ENCODE assay signal across 10 mouse cellular contexts in genomic region chr12:113224206-113224605, GRCm38 (mm10). TPM values are rescaled to one million over a fixed set of nuclear protein-coding genes. Genes with fewer than 3 reads are reported as not detected.
A peak's percentile ranks its signal among the peaks of the same experiment; 100 is the strongest.
DNase-seq lines count a peak whose midpoint lies in the region; ATAC-seq and TF ChIP-seq lines count a peak whose summit lies in the region.
"Had no signal": no experiment of that assay in that cellular context is flagged by ENCODE, and none has a peak within 500 bp of the region (broad histone marks: within the 10 kb centered on the region; RNA-seq: fewer than 3 reads in every experiment).

No protein-coding gene starts in this region.

- no peak overlapping the region for H3K9ac ChIP-seq in midbrain, postnatal 0 days (replicated peaks; ENCODE audit: low read length, poor library complexity, severe bottlenecking)
- no peak overlapping the region for H3K9ac ChIP-seq in midbrain, embryonic 15.5 days

- WGBS in midbrain, postnatal 0 days, result 72% methylated on average over 5 of the region's 5 CpGs
- WGBS in midbrain, embryonic 15.5 days, result 81% methylated on average over 5 of the region's 5 CpGs

- peak; percentile 48 for DNase-seq in adrenal gland, postnatal 10 days
- no peak for DNase-seq in adrenal gland, adult 18-20 months (ENCODE audit: low spot score in 2 of 2)
- DNase-seq in midbrain, postnatal 0 days (ENCODE audit: low spot score), result no peak
- peak; percentile 78 for DNase-seq in thymus, postnatal 4 days
- no peak for DNase-seq in right cerebral cortex, postnatal 14 days
- DNase-seq in heart, adult 9 months (ENCODE audit: low spot score in 2 of 2), result no peak
- DNase-seq: cerebellum, adult 11-12 months; midbrain, embryonic 14.5 days had no signal

- H3K4me3 ChIP-seq in midbrain, postnatal 0 days (ENCODE audit: low read depth, low read length), result no peak overlapping the region
- no peak overlapping the region for H3K4me3 ChIP-seq in midbrain, embryonic 15.5 days

- TF ChIP-seq CTCF in midbrain, postnatal 0 days (IDR thresholded peaks at IDR 0.05), result peak; percentile 34

- no peaks in the 10 kb centered on the region for H3K4me1 ChIP-seq in midbrain, postnatal 0 days (ENCODE audit: insufficient read depth, low read length)
- H3K4me1 ChIP-seq in midbrain, embryonic 15.5 days, result no peaks in the 10 kb centered on the region

- no peak overlapping the region for H3K4me2 ChIP-seq in midbrain, postnatal 0 days (ENCODE audit: low read depth, low read length, poor library complexity, severe bottlenecking)
- no peak overlapping the region for H3K4me2 ChIP-seq in midbrain, embryonic 15.5 days

- no peak overlapping the region for H3K27ac ChIP-seq in midbrain, postnatal 0 days (ENCODE audit: low read depth, low read length)
- H3K27ac ChIP-seq in midbrain, embryonic 15.5 days, result no peak overlapping the region

- H3K36me3 ChIP-seq in midbrain, postnatal 0 days (ENCODE audit: insufficient read depth, low read length), result no peaks in the 10 kb centered on the region
- no peaks in the 10 kb centered on the region for H3K36me3 ChIP-seq in midbrain, embryonic 15.5 days (replicated peaks)

- no peaks in the 10 kb centered on the region for H3K9me3 ChIP-seq in midbrain, postnatal 0 days (ENCODE audit: low read length)
- H3K9me3 ChIP-seq in midbrain, embryonic 15.5 days, result no peaks in the 10 kb centered on the region

- H3K27me3 ChIP-seq in midbrain, postnatal 0 days (ENCODE audit: insufficient read depth, low read length), result no peaks in the 10 kb centered on the region
- no peaks in the 10 kb centered on the region for H3K27me3 ChIP-seq in midbrain, embryonic 15.5 days (replicated peaks)

- no peak for ATAC-seq in midbrain, postnatal 0 days (ENCODE audit: low FRiP score)
- ATAC-seq in midbrain, embryonic 15.5 days (replicated peaks), result no peak
- peak; percentile 18 for ATAC-seq in megakaryocyte progenitor cell, adult 5-6 weeks (replicated peaks; ENCODE audit: poor library complexity)

RNA-seq across cellular contexts. Expression of gene Tmem121, which starts 38.5 kb away (rescaled TPM):
- 1 to 10 TPM; 3.0 to 3.1 TPM for total RNA-seq in adrenal gland, postnatal 10 days (2021)
- 1 to 10 TPM; 5.4 to 7.2 TPM for total RNA-seq in adrenal gland, adult 18-20 months (2021)
- 80.8 and 89.1 TPM in 2 replicates for total RNA-seq in midbrain, postnatal 0 days (2014; rRNA removed)
- 63.6 and 67.5 TPM in 2 replicates for polyA plus RNA-seq in midbrain, postnatal 0 days (2015; fragmentation: Nextera tagmentation; extraction: Ambion mirVana)
- 44.9 and 50.6 TPM in 2 replicates for polyA plus RNA-seq in midbrain, embryonic 15.5 days (2015; fragmentation: Nextera tagmentation; extraction: Ambion mirVana)
- total RNA-seq in megakaryocyte progenitor cell, adult 5-6 weeks (2015), result 0.17 TPM in 1 of 2 replicates, not detected in the other
- total RNA-seq in megakaryocyte progenitor cell, adult 5-6 weeks (2017), result 0.12 TPM in 1 of 2 replicates, not detected in the other

Comparison
In these comparisons a context has a peak if more than half of its experiments do, and no peak if none do; other contexts are left out.
1. DNase-seq: peak in adrenal gland, postnatal 10 days (single experiment) and thymus, postnatal 4 days (single experiment); none in adrenal gland, adult 18-20 months (0 of 2), midbrain, postnatal 0 days (single experiment), right cerebral cortex, postnatal 14 days (single experiment) and heart, adult 9 months (0 of 2).